Mouse (Mus musculus) spleen, adult 2 months (tissue): ENCODE data around the gene Olfr625-ps1.

Experiments
- CTCF ChIP-seq: fragments of 200-500 bp; IDR thresholded peaks from 2 replicates; pipeline ENCODE4 v1.5.1; 2011; ENCODE audit warnings: mild to moderate bottlenecking, inconsistent platforms; ENCODE audit not compliant: insufficient read depth, insufficient read length, insufficient replicate concordance; ENCODE audit errors: extremely low read depth
- POLR2A ChIP-seq: fragments of 200-500 bp; IDR thresholded peaks from 2 replicates; pipeline ENCODE4 v1.6.1; 2011; ENCODE audit warnings: low read depth, low read length, inconsistent platforms

- TF ChIP-seq CTCF (no peak), POLR2A (no peak)
Measured at GRCm38 (mm10) chr7:103642602-103643001, 39.9 kb upstream of the Olfr625-ps1 start, which contains the start of gene Olfr622.
